Mouse (Mus musculus) lung, adult 2 months (tissue): ENCODE measurements at regions not wholly inside any gene's neighbourhood (a gene's known extent, or its start where the extent isn't known, plus 50 kb on each side); places are given as distances from the start of the nearest gene placed in this dataset.

Source experiments
- CTCF ChIP-seq: fragments of 200-500 bp; IDR thresholded peaks from 2 replicates; pipeline ENCODE4 v1.5.1; 2011; ENCODE audit warnings: mild to moderate bottlenecking, low read length, control low read depth; ENCODE audit not compliant: insufficient read depth
- POLR2A ChIP-seq: fragments of 200-500 bp; IDR thresholded peaks from 2 replicates; pipeline ENCODE4 v1.6.1; 2011; ENCODE audit warnings: low read depth, mild to moderate bottlenecking, control low read depth, low read length, borderline replicate concordance; ENCODE audit errors: extremely low read depth

DNA sequence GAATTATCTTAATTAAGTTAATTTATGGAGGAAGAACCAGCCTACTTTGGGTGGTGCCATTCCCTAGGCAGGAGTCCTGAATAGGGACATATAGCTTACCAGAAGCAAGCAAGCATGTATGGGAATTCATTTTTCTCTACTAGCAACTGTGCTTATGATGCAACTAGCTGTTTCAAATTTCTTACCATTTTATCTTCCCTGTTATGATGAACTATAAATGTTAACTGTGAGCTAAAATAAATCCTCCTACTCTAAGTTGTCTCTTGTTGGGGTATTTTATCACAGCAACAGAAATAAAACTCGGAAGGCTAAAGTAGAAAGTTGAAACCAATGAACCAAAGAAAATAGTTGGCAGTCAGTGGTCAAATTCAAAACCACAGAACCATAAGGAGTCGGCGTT is 373.5 kb upstream of the Tnp1 start:
- TF ChIP-seq CTCF (no peak), POLR2A (no peak)
